Mouse (Mus musculus): ENCODE results near the gene Psme4. TPM values are rescaled to one million over a fixed set of nuclear protein-coding genes. Genes with fewer than 3 reads are reported as not detected.

Psme4 gene
- total RNA-seq, 2 experiments from 2014 or later, result 41.7 to 50.0 TPM

DNA sequence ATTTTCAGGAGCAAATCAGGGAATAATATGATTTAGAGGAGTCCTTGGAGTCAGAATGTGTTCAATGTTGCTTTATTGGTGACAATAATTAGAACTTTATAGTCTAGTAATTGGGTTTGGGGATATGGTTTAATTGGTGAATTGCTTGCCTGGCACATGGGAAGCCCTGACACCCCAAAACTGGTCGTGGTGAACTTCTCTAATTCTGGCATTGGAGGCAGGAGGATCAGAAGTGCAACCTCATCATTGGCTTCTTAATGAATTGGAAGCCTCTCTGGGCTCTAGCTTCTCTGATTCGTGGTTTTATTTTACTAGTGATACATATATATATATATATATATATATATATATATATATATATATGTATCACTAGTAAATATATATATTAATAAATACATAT, 9.4 kb downstream of the Psme4 start:
- intact Hi-C loops (cut with DNase I), result no loop called here
- no peak for DNase-seq (ENCODE audit: low spot score in 2 of 2)

DNA sequence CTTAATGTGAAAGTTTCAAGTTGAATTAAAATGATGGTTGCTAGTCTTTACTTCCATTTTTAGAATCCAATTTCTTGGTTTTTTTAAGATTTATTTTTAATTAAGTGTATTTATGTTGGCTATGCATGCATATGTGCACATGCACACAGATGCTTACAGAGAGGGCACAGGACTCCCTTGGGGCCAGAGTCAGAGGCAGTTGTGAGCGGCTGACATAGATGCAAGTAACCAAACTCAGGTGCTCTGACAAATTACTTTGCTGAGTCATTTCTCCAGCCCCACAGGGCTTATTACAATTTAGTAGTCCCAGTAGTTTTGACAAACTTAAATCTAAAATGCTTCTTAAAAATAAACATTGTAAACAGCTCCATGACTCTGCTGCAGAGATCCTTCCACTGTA, 10.1 kb downstream of the Psme4 start:
- intact Hi-C loops (cut with DNase I), result no loop called here
- DNase-seq (ENCODE audit: low spot score in 2 of 2), result no peak

DNA sequence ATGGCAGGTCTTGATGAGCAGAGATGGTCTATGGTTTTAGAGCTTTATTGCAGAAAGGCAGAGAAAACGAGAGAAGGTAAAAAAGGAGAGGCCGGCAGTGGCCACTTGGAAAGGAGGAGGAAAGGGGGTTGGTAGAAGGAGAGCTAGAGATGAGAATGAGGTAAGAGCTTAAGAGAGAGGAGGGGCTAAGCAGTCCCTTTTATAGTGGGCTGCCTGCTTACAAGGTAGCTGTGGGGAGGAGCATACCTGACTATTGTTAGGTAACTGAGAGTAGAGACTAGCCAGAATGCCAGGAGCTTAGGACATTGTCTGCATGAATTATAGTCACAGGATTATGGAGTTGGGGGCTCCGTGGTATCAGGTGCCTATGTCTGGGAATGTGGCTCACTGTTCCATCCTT, 14.0 kb downstream of the Psme4 start:
- intact Hi-C loops (cut with DNase I), result no loop called here
- DNase-seq (ENCODE audit: low spot score in 2 of 2), result no peak

DNA sequence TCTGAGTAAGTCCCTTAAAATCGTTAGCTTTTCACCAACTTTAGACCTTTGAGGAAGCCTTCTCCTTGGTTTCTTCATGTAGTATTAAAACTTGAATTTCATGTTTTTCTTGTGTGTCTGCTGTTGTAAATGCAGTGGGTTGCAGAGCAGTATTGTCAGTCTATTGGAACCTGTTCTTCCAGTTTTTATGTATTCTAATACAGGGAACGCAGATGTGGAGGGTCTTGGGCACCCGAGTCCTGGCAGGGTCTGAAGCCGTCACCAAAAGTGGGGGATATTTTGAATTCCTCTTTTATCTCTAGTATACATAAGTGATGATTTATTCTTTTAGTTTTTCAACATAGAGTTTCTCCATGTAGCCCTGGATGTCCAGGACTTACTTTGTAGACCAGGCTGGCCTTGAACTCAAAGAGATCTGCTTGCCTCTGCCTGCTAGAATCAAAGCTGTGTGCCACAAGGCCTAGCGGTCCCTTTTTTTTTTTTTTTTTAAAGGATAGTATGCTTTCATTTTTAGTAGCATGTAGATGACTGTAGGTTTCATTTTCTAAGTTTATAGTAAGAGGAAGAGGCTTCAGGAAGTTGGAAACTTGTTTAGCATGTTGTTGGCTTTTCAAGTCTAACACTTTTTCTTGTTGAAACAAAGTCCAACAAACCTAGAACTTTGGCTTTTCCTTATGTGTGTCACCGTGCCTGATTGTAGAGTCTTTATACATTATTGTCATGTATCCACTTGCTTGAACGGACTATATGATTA, 14.9 kb downstream of the Psme4 start:
- no peak for DNase-seq (ENCODE audit: low spot score in 2 of 2)
- intact Hi-C loops (cut with DNase I), result no loop called here

DNA sequence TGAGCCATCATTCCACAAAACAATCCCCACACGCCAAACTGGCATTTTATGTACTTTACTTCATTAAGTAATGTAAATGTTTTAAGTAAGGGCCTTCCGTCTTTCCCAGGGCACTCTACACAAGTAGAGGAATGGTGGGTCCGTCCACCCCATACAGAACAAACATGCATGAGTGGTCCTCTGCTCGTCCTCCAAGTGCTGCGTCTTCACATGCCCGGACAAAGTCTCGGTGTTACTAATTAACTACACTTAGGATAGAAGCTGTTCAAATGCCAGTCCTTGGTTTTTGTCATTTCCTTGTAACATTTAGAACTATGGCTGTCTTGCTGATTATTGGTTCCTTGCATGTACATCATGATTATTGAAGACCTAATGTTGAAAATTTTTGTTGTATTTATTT, 21.2 kb downstream of the Psme4 start:
- intact Hi-C loops (cut with DNase I), result no loop called here

DNA sequence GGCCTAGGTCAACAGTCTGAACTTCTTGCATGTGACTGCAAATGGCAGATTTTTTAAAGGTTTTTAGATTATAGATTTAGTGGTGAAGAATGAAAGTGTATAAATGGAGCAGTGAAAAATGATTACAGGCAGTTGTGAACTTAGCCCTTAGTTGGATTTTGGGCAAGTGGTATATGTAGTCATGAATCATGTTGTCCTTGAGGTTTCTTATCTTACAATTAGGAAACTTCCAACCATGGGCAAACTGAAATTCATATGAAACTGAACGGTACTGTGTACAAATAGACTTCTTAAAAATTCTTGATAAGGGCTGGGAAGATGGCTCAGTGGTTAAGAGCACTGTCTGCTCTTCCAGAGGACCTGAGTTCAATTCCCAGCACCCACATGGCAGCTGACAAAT, 22.2 kb downstream of the Psme4 start:
- no peak for DNase-seq (ENCODE audit: low spot score in 2 of 2)
- intact Hi-C loops (cut with DNase I), result no loop called here

More for the DNA sequence above, 21.2 kb downstream of the Psme4 start:
- no peak for DNase-seq (ENCODE audit: low spot score in 2 of 2)

DNA sequence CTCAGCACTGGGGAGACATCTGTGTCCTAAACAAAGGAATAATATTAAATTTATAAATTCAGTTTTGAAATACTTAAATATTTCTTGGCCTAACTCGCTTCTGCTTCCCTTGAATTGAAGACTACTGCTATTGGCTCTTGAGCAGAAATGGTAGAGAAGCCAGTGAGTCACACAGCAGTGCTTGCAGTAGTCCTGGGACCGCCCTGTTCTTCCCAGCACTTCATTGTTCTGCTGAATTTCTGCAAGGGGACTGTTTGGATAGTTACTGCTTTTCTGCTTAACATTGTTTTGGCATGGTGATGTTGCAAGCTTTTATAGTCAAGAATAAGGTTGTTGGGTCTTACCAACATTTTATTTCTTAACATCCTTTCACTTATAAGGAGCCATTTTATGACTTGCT, 25.7 kb downstream of the Psme4 start:
- intact Hi-C loops (cut with DNase I), result no loop called here
- no peak for DNase-seq (ENCODE audit: low spot score in 2 of 2)

DNA sequence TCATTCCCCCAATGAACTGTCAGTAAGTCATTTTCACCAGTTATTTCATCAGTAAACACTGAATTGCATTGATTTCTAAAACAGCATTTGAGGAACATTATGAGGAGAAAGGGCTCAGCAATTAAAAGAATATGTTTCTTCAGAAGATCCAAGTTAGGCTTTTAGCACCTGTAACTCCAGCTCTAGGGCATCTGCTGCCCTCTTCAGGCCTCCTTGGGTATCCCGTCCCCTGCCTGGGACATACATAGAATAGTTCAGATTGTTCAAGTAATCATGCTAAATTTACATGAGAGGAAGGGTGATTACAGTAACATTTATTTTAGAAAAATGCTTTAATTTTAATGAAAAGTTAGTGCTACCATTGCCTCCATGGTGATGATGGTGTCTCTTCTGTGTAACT, 28.0 kb downstream of the Psme4 start:
- DNase-seq (ENCODE audit: low spot score in 2 of 2), result no peak

DNA sequence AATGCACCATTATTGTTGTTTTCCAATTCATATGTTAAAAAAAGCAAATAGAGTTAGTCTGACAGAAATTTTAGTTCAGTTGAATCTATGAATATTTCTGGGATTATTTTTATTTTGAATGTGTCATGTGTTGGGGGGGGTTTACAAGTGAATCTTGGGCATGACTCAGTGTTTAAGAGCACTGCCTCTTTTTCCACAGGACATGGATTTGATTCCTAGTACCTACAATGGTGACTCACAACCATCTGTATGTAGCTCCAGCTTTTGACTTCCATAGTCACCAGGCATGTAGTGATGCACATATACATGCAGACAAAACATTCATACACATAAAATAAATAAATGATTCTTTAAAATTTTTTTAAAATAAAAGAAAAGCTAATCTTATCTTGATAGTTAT, 28.6 kb downstream of the Psme4 start:
- DNase-seq (ENCODE audit: low spot score in 2 of 2), result no peak
- intact Hi-C loops (cut with DNase I), result loop anchor here (5.0 kb wide), 1 partner anchor 123 kb away; no protein-coding TSS in a partner anchor

More for the DNA sequence above, 28.0 kb downstream of the Psme4 start:
- intact Hi-C loops (cut with DNase I), result no loop called here

DNA sequence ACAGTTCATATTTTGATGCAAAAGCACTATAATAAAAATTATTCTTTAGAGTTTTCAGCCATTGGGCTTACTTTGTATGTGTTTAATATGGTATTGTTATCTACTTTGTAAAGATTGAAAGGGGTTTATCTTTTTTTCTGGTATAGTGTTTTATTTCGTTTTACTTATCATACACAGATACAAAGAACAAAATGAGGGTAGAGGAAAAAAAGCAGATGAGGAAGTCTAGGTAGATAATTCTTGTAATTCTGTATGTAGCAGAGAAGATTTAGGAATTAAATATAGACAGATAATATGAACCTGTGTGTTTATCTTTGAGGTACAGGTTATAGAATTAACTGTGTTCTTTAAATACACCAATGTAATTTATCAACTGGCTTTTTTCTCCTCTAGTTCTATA, 30.9 kb downstream of the Psme4 start:
- DNase-seq (ENCODE audit: low spot score in 2 of 2), result no peak
- intact Hi-C loops (cut with DNase I), result loop anchor here (5.0 kb wide), 1 partner anchor 125 kb away; no protein-coding TSS in a partner anchor

DNA sequence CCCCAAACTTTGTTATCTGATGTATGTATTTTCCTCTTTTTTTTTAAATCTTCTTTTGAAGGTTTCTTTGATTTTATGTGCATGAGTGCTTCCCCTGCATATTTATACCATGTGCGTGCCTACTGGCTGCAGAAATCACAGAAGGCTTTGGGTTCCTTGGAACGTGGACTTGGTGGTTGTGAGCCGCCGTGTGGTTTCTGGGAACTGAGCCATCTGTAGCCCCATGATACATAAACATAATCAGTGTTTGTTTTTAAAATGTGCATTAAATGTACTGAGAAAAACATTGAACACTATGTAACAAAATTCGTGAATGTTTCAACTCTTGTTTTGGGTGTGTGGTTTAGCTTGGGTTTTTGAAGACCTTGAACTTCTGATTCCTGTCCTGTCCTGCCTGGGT, 49.6 kb downstream of the Psme4 start:
- no peak for DNase-seq (ENCODE audit: low spot score in 2 of 2)
- intact Hi-C loops (cut with DNase I), result no loop called here

DNA sequence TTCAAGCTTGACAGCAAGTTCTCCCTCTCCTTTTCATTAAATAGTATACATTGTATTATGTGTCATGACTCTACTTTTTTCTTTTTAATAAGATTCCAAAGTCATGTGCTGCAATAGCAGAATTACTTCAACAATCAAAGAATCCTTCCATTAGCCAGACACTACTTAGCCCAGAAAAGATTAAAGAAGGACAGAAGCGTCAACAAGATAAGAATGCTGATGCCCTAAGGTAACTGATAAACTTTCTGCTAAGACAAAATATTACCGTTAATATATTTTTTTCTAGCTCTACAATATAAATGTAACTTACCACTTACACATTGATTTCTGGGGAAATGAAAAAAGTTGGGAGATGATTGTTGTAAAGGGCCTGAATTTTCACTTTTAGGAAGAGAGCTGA, 67.3 kb downstream of the Psme4 start:
- intact Hi-C loops (cut with DNase I), result no loop called here

DNA sequence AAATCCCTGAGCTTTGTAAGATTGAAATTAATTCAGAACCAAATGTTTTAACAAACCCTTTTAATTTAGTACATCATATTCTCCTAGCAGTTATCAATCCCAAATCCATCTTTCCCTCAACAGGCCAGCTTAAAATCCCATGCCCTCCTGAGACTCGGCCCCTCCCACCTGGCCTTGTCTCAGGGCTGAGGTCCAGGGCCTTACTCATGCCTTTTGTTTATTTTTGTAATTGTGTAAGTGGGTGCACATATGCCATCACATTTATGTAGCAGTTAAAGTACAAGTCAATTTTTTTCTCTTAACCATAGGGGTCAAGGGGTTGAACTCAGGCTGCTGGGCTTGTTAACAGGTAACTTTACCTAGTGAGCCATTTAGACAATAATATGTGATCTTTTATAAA, 72.8 kb downstream of the Psme4 start:
- intact Hi-C loops (cut with DNase I), result no loop called here
- DNase-seq (ENCODE audit: low spot score in 2 of 2), result no peak

More for the DNA sequence above, 67.3 kb downstream of the Psme4 start:
- no peak for DNase-seq (ENCODE audit: low spot score in 2 of 2)

DNA sequence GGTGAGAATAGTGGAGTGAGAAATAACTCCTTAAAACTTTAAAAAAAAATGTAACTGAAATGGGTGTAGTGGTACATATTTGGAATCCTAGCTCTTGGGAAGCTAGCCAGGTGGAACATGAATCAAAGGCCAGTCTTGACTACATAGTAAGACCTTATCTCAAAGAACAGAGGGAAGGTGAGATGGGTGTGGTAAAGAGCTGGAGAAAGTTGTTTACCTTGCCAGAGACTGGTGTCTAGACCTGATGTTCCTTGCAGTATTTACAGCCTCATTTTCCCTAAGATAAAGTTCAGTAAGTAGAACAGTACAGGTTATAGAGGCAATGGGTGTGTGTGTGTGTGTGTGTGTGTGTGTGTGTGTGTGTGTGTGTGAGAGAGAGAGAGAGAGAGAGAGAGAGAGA, 100.9 kb downstream of the Psme4 start:
- intact Hi-C loops (cut with DNase I), result no loop called here
- no peak for DNase-seq (ENCODE audit: low spot score in 2 of 2)

DNA sequence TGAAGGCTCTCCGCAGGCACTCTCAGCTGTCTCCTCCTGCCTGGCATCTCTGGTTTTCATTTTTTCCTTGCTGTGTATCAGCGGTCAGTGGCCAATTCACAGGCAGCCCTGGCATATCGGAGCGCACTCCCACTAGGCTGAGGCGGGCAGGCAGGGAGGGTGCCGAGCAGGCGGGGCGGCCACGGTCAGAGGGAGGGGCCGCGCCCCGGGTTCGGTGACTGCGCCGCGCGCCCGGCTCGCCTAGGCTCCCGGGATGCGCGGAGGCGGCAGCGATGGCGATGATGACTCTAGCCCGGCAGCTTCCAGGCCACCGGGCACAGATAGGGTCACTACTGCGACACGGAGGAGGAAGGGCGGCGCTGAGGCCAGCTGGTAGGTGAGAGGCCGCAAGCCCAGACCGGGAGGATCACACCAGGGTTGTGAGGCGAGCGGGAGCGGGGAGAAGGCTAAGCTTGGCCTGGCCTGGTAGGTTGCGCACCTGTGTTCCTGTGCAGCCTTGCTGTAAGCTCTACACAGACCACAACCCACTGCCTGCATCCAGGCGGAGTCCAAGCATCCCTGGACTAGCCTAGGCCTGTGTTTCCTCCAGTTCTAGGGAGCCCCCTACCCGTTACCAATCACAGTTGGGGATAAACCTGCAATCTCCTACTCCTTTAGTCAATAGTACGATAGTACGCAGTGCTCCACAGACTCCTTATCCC, 113.8 kb downstream of the Psme4 start, which contains the start of the genes Gpr75 and Asb3:
TSS of gene Gpr75 (plus strand) at position 188 of the 701 bp plus-strand sequence.
TSS of gene Asb3 (plus strand) at position 246 of the 701 bp plus-strand sequence.
- DNase-seq (ENCODE audit: low spot score in 2 of 2), result peak; percentile 77 to 80
- intact Hi-C loops (cut with DNase I), result loop anchor here (5.0 kb wide), 1 partner anchor 208 kb away; no protein-coding TSS in a partner anchor

DNA sequence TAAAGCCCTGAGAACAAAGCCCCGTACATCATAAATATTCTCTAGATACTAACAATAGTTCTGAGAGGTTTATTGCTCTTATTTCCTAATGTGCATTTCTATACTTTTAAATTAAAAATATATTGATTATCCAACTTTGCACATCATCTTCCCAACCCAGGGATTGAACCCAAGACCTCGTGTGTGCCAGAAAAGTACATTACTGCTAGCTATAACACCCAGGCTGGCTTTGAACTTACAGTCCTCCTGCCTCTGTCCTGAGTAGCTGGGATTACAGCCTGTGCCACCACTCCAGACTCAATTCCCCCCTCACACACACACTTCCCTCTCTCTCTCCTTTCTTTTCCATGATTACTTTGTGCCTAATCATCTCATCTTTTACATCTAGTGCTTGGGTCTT, 116.6 kb downstream of the Psme4 start:
- DNase-seq (ENCODE audit: low spot score in 2 of 2), result no peak
- intact Hi-C loops (cut with DNase I), result loop anchor here (5.0 kb wide), 1 partner anchor 211 kb away; no protein-coding TSS in a partner anchor

DNA sequence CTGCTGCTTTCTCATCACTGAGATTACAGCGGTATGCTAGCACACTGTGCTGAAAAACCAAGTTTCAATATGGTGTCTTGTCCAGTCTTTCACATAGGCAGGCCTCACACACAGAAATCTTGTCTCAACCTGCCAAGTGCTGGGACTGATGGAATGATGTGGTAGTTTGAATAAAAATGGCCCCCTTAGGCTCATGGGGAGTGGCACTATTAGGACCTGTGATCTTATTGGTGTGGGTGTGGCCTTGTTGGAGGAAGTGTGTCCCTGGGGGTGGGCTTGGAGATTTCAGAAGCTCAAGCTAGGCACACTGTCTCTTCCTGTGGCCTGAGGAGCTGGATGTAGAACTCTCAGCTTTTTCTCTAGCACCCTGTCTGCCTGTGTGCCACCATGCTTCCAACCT, 124.7 kb downstream of the Psme4 start:
- intact Hi-C loops (cut with DNase I), result no loop called here

DNA sequence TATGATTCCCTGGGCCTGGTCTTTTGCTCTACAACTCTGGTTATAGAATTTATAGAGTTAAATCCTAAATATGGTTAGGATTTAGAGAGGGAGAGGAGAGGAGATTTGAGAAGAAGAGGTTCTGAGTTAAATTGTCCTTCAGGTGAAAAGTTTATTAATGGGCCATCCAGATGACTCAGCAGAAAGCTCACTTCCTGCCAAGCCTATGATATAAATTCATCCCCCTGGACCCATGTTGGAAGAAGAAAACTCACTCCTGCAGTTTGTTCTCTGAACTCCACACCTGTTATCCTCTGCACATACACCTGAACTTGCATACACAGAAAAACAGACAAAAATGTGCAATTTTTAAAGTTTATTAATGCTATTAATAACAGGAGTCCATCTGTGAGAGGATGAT, 127.8 kb downstream of the Psme4 start:
- intact Hi-C loops (cut with DNase I), result no loop called here

More for the DNA sequence above, 124.7 kb downstream of the Psme4 start:
- no peak for DNase-seq (ENCODE audit: low spot score in 2 of 2)

DNA sequence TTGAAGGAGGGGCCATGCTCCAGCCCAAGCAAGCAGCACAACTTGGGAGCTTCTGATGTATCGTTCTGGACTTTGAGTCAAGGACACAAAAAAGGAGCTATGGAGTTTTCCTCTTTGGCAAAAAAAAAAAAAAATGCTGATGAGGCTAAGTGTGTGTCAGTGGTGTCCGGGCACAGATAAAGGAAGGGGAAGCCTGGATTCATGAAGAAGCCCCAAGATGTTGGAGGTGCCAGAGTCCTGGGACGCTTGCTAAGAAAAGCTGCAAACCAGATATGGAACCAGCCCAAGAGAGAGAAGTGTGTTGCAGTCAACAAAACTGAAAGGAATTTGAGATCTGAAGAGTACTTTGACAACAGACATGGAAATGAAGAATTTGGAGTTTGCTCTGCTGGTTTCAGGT, 140.8 kb downstream of the Psme4 start:
- intact Hi-C loops (cut with DNase I), result no loop called here

More for the DNA sequence above, 127.8 kb downstream of the Psme4 start:
- no peak for DNase-seq (ENCODE audit: low spot score in 2 of 2)

DNA sequence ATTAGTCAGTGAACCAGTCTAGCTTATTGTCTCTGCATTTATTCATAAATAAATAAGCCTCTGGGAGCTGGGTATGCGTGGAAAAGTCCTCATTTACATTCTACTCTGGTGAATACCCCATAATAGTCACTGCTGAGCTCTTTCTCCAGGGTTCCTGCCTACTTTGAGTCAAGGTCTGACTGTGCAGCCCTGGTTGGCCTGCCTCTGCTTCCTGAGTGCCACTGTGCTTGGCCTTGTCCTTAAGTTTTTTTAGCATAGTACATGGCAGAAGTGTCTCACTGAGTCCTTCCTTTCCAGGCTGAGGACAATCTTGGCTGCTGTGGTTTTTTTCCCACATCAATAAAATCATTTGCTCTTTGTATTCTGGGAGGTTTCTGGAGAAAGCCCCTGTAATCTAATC, 149.1 kb downstream of the Psme4 start:
- DNase-seq (ENCODE audit: low spot score in 2 of 2), result no peak
- intact Hi-C loops (cut with DNase I), result no loop called here

More for the DNA sequence above, 140.8 kb downstream of the Psme4 start:
- DNase-seq (ENCODE audit: low spot score in 2 of 2), result no peak

DNA sequence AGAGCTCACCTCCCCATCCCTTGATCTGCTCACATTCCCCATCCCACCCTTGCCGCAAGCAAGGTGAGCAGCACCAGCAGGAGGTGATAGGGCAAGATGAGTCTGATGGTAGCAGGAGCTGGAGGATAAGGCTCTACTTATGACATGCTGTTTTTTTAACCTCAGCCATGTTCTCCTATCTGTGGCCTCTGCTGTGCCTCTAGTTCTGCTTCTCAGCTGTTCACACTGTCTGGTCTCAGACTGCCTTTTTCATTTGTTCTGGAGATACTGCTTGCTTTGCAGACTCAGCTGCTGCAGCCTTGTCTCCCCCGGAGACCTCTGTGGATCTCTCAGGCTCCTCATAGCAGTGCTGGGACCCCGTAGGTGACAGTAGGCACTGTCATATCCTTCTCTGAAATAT, 151.8 kb downstream of the Psme4 start:
- no peak for DNase-seq (ENCODE audit: low spot score in 2 of 2)
- intact Hi-C loops (cut with DNase I), result no loop called here
